Mouse (Mus musculus): ENCODE results near the gene Rars.

- TF ChIP-seq JUND (conservative IDR thresholded peaks at IDR 0.05; ENCODE audit: low read depth, low read length), result no peak; the same call in 1 of the 2 replicates
- TF ChIP-seq EP300 (IDR thresholded peaks at IDR 0.05; ENCODE audit: low read length), result no peak
- TF ChIP-seq CTCF (conservative IDR thresholded peaks at IDR 0.05 in 1 of 2, IDR thresholded peaks at IDR 0.05 in 1 of 2; ENCODE audit: low read depth in 2 of 2, low read length in 2 of 2), result no peak
- TF ChIP-seq POLR2AphosphoS2 (IDR thresholded peaks at IDR 0.05; ENCODE audit: low read depth, low read length), result no peak
- no peak for TF ChIP-seq POLR2A (IDR thresholded peaks at IDR 0.05; ENCODE audit: low read depth, low read length)
- TF ChIP-seq USF1 (IDR thresholded peaks at IDR 0.05; ENCODE audit: low read depth, low read length), result no peak
- no peak for TF ChIP-seq MAZ (IDR thresholded peaks at IDR 0.05; ENCODE audit: low read depth, low read length)
- TF ChIP-seq TCF12 (IDR thresholded peaks at IDR 0.05; ENCODE audit: low read depth, low read length), result no peak
- no peak for TF ChIP-seq ZNF384 (IDR thresholded peaks at IDR 0.05; ENCODE audit: low read depth, low read length)
- TF ChIP-seq CHD1 (IDR thresholded peaks at IDR 0.05; ENCODE audit: low read depth, low read length), result no peak
- no peak for TF ChIP-seq ZMIZ1 (IDR thresholded peaks at IDR 0.05; ENCODE audit: low read depth, low read length)
- TF ChIP-seq ZKSCAN1 (IDR thresholded peaks at IDR 0.05; ENCODE audit: borderline replicate concordance, low read depth, low read length), result no peak
- no peak for TF ChIP-seq E2F4 (IDR thresholded peaks at IDR 0.05; ENCODE audit: insufficient replicate concordance, low read depth, low read length)
These were observed 18.0 kb downstream of the Rars start for GRCm38 (mm10) chr11:35816316-35816715.
